ENCODE assay signal across 1 mouse cellular context in the genomic region with DNA sequence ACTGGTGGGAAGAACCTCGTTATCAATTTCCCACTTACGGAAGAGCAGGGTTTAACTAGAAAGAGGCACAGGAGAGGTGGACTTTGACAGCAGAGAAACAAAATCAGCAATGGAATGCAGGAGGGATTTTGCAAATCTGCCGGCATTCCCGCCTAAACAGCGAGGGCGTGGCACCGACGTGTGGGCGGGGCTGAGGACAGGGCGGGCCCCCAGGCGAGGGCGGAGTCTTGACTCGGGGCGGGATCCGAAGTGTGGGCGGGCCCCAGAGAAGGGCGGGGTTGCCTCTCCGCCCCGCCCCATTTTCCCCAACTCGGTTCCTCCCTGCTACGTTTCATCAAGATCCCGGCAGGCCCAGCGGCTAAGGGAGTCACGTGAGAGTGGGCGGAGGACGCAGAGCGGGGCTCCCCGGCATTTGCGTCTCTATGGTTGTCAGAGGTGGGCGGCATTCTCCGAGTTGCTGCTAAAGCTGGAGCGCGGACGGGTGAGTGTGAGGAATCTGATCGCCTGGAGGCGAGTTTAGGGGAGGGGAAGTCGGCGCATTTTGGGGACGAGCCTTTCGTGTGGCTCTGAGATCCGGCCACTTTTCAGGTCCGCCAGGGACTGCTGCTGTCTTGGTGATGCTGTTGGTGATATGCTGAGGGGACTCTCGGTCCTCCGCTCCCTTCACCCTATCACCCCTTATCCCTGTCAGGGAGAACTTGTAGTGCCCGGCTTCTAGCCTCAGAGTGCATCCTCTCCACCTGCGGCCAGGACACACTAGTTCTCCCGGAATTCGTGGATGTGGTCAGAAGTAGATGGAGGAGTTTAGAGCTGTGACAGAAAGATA.
TF ChIP-seq lines count a peak whose summit lies in the region.

A gene (plus strand): TSS at position 271 of the 826 bp plus-strand sequence.

TF ChIP-seq in MEL, 35 proteins besides CTCF, POLR2A, EP300 and RAD21 (continued from another document):
- peak; percentile 42 to 77; a peak in 3 of 4 replicates for TF ChIP-seq USF2 (IDR thresholded peaks at IDR 0.05; ENCODE audit: borderline replicate concordance in 1 of 2, insufficient read depth in 1 of 2, low read depth in 1 of 2, low read length in 2 of 2)
- TF ChIP-seq MYC (IDR thresholded peaks at IDR 0.05; ENCODE audit: low read depth, low read length): 0 out of 2 replicates have a peak, but pooled peaks have one; percentile 20
- TF ChIP-seq MYB (IDR thresholded peaks at IDR 0.05; ENCODE audit: low read depth, low read length): no peak
- peak; percentile 98 for TF ChIP-seq BHLHE40 (IDR thresholded peaks at IDR 0.05; ENCODE audit: borderline replicate concordance, low read depth, low read length)
- no peak for TF ChIP-seq CHD2 (IDR thresholded peaks at IDR 0.05; ENCODE audit: low read length)
- TF ChIP-seq ZMIZ1 (IDR thresholded peaks at IDR 0.05; ENCODE audit: low read depth, low read length): peak; percentile 53; the same call in 1 of the 2 replicates
- no peak for TF ChIP-seq MEF2A (IDR thresholded peaks at IDR 0.05; ENCODE audit: extremely low read depth, insufficient replicate concordance, low read depth, low read length, poor library complexity, severe bottlenecking)
- TF ChIP-seq MAFK (IDR thresholded peaks at IDR 0.05; ENCODE audit: borderline replicate concordance, low read depth, low read length): no peak
- TF ChIP-seq JUND (IDR thresholded peaks at IDR 0.05; ENCODE audit: low read depth, low read length): no peak
- peak; percentile 58 for TF ChIP-seq MXI1 (IDR thresholded peaks at IDR 0.05; ENCODE audit: low read depth, low read length)
- no peak for TF ChIP-seq ZKSCAN1 (IDR thresholded peaks at IDR 0.05; ENCODE audit: low read depth, low read length)
- TF ChIP-seq ELF1 (IDR thresholded peaks at IDR 0.05; ENCODE audit: low read depth, low read length): 0 out of 2 replicates have a peak, but pooled peaks have one; percentile 3
- peak; percentile 90 for TF ChIP-seq SIN3A (IDR thresholded peaks at IDR 0.05; ENCODE audit: low read length)
- peak; percentile 84 for TF ChIP-seq NELFE (IDR thresholded peaks at IDR 0.05; ENCODE audit: low read depth, low read length)
- no peak for TF ChIP-seq CHD1 (IDR thresholded peaks at IDR 0.05; ENCODE audit: low read depth, low read length)
